Mouse (Mus musculus) limb, embryonic 11.5 days (tissue): ENCODE results near the gene Gpnmb. TPM values are rescaled to one million over a fixed set of nuclear protein-coding genes. Genes with fewer than 3 reads are reported as not detected.

Source experiments
- ATAC-seq: fragments of 200-750 bp; cut with Nextera tagmentation; 2 replicates; pipeline ENCODE4 v1.8.0; 2017; ENCODE audit warnings: low read depth; ENCODE audit not compliant: insufficient number of reproducible peaks, low FRiP score, low TSS enrichment
- DNase-seq: peaks from one replicate; pipeline ENCODE4 v3.0.0-alpha.2; 2015; ENCODE audit warnings: low spot score
- H3K27ac ChIP-seq: fragments of 300-500 bp; sonication (generic); replicated peaks from 2 replicates; pipeline ENCODE4 v1.5.1; 2014; ENCODE audit warnings: low read depth, mild to moderate bottlenecking, low read length
- H3K27me3 ChIP-seq: fragments of 300-500 bp; sonication (generic); 2 replicates; pipeline ENCODE4 v1.6.1; 2014; ENCODE audit warnings: mild to moderate bottlenecking, low read length, mixed read lengths; ENCODE audit not compliant: control insufficient read depth, insufficient read depth
- H3K36me3 ChIP-seq: fragments of 300-500 bp; sonication (generic); 2 replicates; pipeline ENCODE4 v1.6.1; 2014; ENCODE audit warnings: mild to moderate bottlenecking, low read length, moderate library complexity, mixed read lengths; ENCODE audit not compliant: control insufficient read depth, insufficient read depth
- H3K4me1 ChIP-seq: fragments of 300-500 bp; sonication (generic); 2 replicates; pipeline ENCODE4 v1.6.1; 2014; ENCODE audit warnings: low read length, mixed read lengths; ENCODE audit not compliant: control insufficient read depth, insufficient read depth
- H3K4me2 ChIP-seq: fragments of 300-500 bp; sonication (generic); 2 replicates; pipeline ENCODE4 v1.6.1; 2014; ENCODE audit warnings: low read depth, mild to moderate bottlenecking, moderate library complexity; ENCODE audit not compliant: severe bottlenecking
- H3K4me3 ChIP-seq: fragments of 300-500 bp; sonication (generic); 2 replicates; pipeline ENCODE4 v1.5.1; 2014; ENCODE audit warnings: low read depth, low read length
- H3K9ac ChIP-seq: fragments of 300-500 bp; sonication (generic); 2 replicates; pipeline ENCODE4 v1.6.1; 2014; ENCODE audit warnings: mild to moderate bottlenecking, low read length
- H3K9me3 ChIP-seq: fragments of 300-500 bp; sonication (generic); 2 replicates; pipeline ENCODE4 v1.6.1; 2016; ENCODE audit warnings: low read length; ENCODE audit not compliant: control insufficient read depth
- WGBS: fragments of 180-500 bp; shearing (Covaris S2); extraction: QIAGEN DNeasy Blood & Tissue Kit; methylation state at CpG from one replicate; pipeline ENCODE4 v1.1.7; 2014; 5-methylcytosine and 5-hydroxymethylcytosine counted together
- polyA plus RNA-seq: library from polyadenylated mRNA; unstranded; fragments of >200 nt; fragmentation: Nextera tagmentation; extraction: Ambion mirVana; gene quantifications from 2 replicates; pipeline ENCODE4 v1.2.1, GENCODE M21; 2014

Gene Gpnmb
- polyA plus RNA-seq, 1 experiment from 2014 or later: 0.17 TPM

- no peaks in the 10 kb centered on the region for H3K4me1 ChIP-seq
- DNase-seq: no peak
- no peak overlapping the region for H3K9ac ChIP-seq
- H3K9me3 ChIP-seq: no peaks in the 10 kb centered on the region
- 90% methylated on average over 9 of the region's 9 CpGs for WGBS
- no peak overlapping the region for H3K4me2 ChIP-seq
- H3K4me3 ChIP-seq: no peak overlapping the region
- no peak overlapping the region for H3K27ac ChIP-seq
- H3K27me3 ChIP-seq: no peaks in the 10 kb centered on the region
- H3K36me3 ChIP-seq: no peaks in the 10 kb centered on the region
- no peak for ATAC-seq
These were observed 19.7 kb downstream of the Gpnmb start for GRCm38 (mm10) chr6:49056009-49056408.

- no peak overlapping the region for H3K27ac ChIP-seq
- H3K27me3 ChIP-seq: no peaks in the 10 kb centered on the region
- H3K36me3 ChIP-seq: no peaks in the 10 kb centered on the region
- no peaks in the 10 kb centered on the region for H3K4me1 ChIP-seq
- no peak overlapping the region for H3K4me3 ChIP-seq
- no peak overlapping the region for H3K4me2 ChIP-seq
- DNase-seq: peak; percentile 81
- no peak for ATAC-seq
- H3K9me3 ChIP-seq: no peaks in the 10 kb centered on the region
- WGBS: 38% methylated on average over 8 of the region's 8 CpGs
- H3K9ac ChIP-seq: no peak overlapping the region
These were observed 21.0 kb downstream of the Gpnmb start for GRCm38 (mm10) chr6:49057053-49058021.

GRCm38 (mm10) chr6:49068361-49068760 is 32.0 kb downstream of the Gpnmb start:
- Histone ChIP-seq H3K27me3 (no peaks in the 10 kb centered on the region), H3K27ac (no peak overlapping the region), H3K4me2 (no peak overlapping the region), H3K36me3 (no peaks in the 10 kb centered on the region), H3K4me3 (no peak overlapping the region), H3K9ac (no peak overlapping the region), H3K4me1 (no peaks in the 10 kb centered on the region), H3K9me3 (no peaks in the 10 kb centered on the region)
- DNase-seq: no peak
- 53% methylated on average over 4 of the region's 4 CpGs for WGBS
- no peak for ATAC-seq

- Histone ChIP-seq H3K4me2 (peak within 1 kb of the TSS; percentile 55), H3K27ac (peak within 1 kb of the TSS; percentile 33; the same call in 1 of the 2 replicates), H3K4me3 (peak within 1 kb of the TSS; percentile 91), H3K4me1 (0 out of 2 replicates have a peak, but pooled peaks cover 2% of the 10 kb centered on the region), H3K27me3 (no peaks in the 10 kb centered on the region), H3K36me3 (no peaks in the 10 kb centered on the region), H3K9ac (peak within 1 kb of the TSS; percentile 85), H3K9me3 (no peaks in the 10 kb centered on the region)
- ATAC-seq: peak; percentile 96
- DNase-seq: peak; percentile 97
- under 1% methylated on average over 49 of the region's 49 CpGs for WGBS
These were observed 37.2 kb downstream of the Gpnmb start, which contains the start of gene Malsu1 for GRCm38 (mm10) chr6:49073304-49074116. TSS of gene Malsu1 (plus strand) at chr6:49073795.

- H3K4me1 ChIP-seq: 0 out of 2 replicates have a peak, but pooled peaks cover 2% of the 10 kb centered on the region
- H3K9ac ChIP-seq: peak overlapping the region; percentile 85
- 3% methylated on average over 19 of the region's 19 CpGs for WGBS
- ATAC-seq (no peak; the same call in 1 of the 2 replicates), DNase-seq (no peak)
- H3K9me3 ChIP-seq: no peaks in the 10 kb centered on the region
- no peaks in the 10 kb centered on the region for H3K27me3 ChIP-seq
- H3K27ac ChIP-seq: peak overlapping the region; percentile 33; the same call in 1 of the 2 replicates
- peak overlapping the region; percentile 91 for H3K4me3 ChIP-seq
- no peaks in the 10 kb centered on the region for H3K36me3 ChIP-seq
- H3K4me2 ChIP-seq: peak overlapping the region; percentile 55
These were observed 37.8 kb downstream of the Gpnmb start for GRCm38 (mm10) chr6:49074117-49074490.

GRCm38 (mm10) chr6:49077894-49078293 is 41.5 kb downstream of the Gpnmb start:
- H3K27me3 ChIP-seq: no peaks in the 10 kb centered on the region
- H3K4me3 ChIP-seq: no peak overlapping the region
- DNase-seq: no peak
- H3K9ac ChIP-seq: no peak overlapping the region
- WGBS: 89% methylated on average over 2 of the region's 2 CpGs
- no peak overlapping the region for H3K4me2 ChIP-seq
- H3K27ac ChIP-seq: no peak overlapping the region
- H3K4me1 ChIP-seq: 0 out of 2 replicates have a peak, but pooled peaks cover 2% of the 10 kb centered on the region
- no peaks in the 10 kb centered on the region for H3K9me3 ChIP-seq
- H3K36me3 ChIP-seq: no peaks in the 10 kb centered on the region
- ATAC-seq: no peak

- no peaks in the 10 kb centered on the region for H3K27me3 ChIP-seq
- 0 out of 2 replicates have a peak, but pooled peaks cover 2% of the 10 kb centered on the region for H3K4me1 ChIP-seq
- H3K27ac ChIP-seq: no peak overlapping the region
- H3K4me3 ChIP-seq: no peak overlapping the region
- no peak for ATAC-seq
- no peaks in the 10 kb centered on the region for H3K9me3 ChIP-seq
- 97% methylated on average over 1 of the region's 1 CpGs for WGBS
- no peak overlapping the region for H3K4me2 ChIP-seq
- no peak for DNase-seq
- peaks cover 6% of the 10 kb centered on the region; the same call in 1 of the 2 replicates for H3K36me3 ChIP-seq
- H3K9ac ChIP-seq: no peak overlapping the region
These were observed 43.0 kb downstream of the Gpnmb start for GRCm38 (mm10) chr6:49079313-49079712.

GRCm38 (mm10) chr6:49083008-49083407 is 46.7 kb downstream of the Gpnmb start:
- WGBS: 87% methylated on average over 4 of the region's 4 CpGs

More at GRCm38 (mm10) chr6:49083008-49083407, 46.7 kb downstream of the Gpnmb start:
- ATAC-seq: no peak
- DNase-seq: no peak
- H3K4me1 ChIP-seq: no peaks in the 10 kb centered on the region
- peaks cover 13% of the 10 kb centered on the region; the same call in 1 of the 2 replicates for H3K36me3 ChIP-seq
- no peaks in the 10 kb centered on the region for H3K27me3 ChIP-seq
- no peak overlapping the region for H3K4me3 ChIP-seq
- no peak overlapping the region for H3K27ac ChIP-seq
- no peak overlapping the region for H3K4me2 ChIP-seq
- H3K9me3 ChIP-seq: no peaks in the 10 kb centered on the region
- H3K9ac ChIP-seq: no peak overlapping the region
